Mouse (Mus musculus) stomach, postnatal 0 days (tissue): ENCODE measurements around the gene Adcyap1r1. TPM values are rescaled to one million over a fixed set of nuclear protein-coding genes. Genes with fewer than 3 reads are reported as not detected.

Source experiments
- ATAC-seq: fragments of 200-750 bp; cut with Nextera tagmentation; 2 replicates; pipeline ENCODE4 v1.8.0; 2017; ENCODE audit not compliant: low FRiP score, low TSS enrichment
- DNase-seq: peaks from one replicate; pipeline ENCODE4 v3.0.0-alpha.2; 2016; ENCODE audit warnings: low spot score
- H3K27ac ChIP-seq: fragments of 300-500 bp; sonication (generic); replicated peaks from 2 replicates; pipeline ENCODE4 v1.5.1; 2014; ENCODE audit warnings: mild to moderate bottlenecking, control low read depth
- H3K27me3 ChIP-seq: fragments of 300-500 bp; sonication (generic); 2 replicates; pipeline ENCODE4 v1.6.1; 2014; ENCODE audit warnings: low read length; ENCODE audit not compliant: control insufficient read depth, insufficient read depth
- H3K36me3 ChIP-seq: fragments of 300-500 bp; sonication (generic); 2 replicates; pipeline ENCODE4 v1.6.1; 2014; ENCODE audit warnings: low read length, mixed read lengths; ENCODE audit not compliant: control insufficient read depth, insufficient read depth
- H3K4me1 ChIP-seq: fragments of 300-500 bp; sonication (generic); replicated peaks from 2 replicates; pipeline ENCODE4 v1.6.1; 2014; ENCODE audit warnings: antibody characterized with exemption; ENCODE audit not compliant: control insufficient read depth, insufficient read depth
- H3K4me2 ChIP-seq: fragments of 300-500 bp; sonication (generic); replicated peaks from 2 replicates; pipeline ENCODE4 v1.6.1; 2014; ENCODE audit warnings: low read depth, mild to moderate bottlenecking, control low read depth, moderate library complexity
- H3K4me3 ChIP-seq: fragments of 300-500 bp; sonication (generic); 2 replicates; pipeline ENCODE4 v1.5.1; 2014; ENCODE audit warnings: low read depth, low read length, control low read depth
- H3K9ac ChIP-seq: fragments of 300-500 bp; sonication (generic); 2 replicates; pipeline ENCODE4 v1.6.1; 2014; ENCODE audit warnings: mild to moderate bottlenecking, low read length, control low read depth, mixed read lengths
- H3K9me3 ChIP-seq: fragments of 300-500 bp; sonication (generic); 2 replicates; pipeline ENCODE4 v1.6.1; 2016; ENCODE audit warnings: low read length; ENCODE audit not compliant: control insufficient read depth
- CTCF ChIP-seq: IDR thresholded peaks from 2 replicates; pipeline ENCODE4 v1.5.1; 2016; ENCODE audit warnings: antibody characterized with exemption, low read depth, mild to moderate bottlenecking, moderate library complexity
- EP300 ChIP-seq: optimal IDR thresholded peaks from 2 replicates; pipeline ENCODE3; 2016; ENCODE audit warnings: antibody characterized with exemption
- WGBS: fragments of 180-500 bp; shearing (Covaris S2); extraction: QIAGEN DNeasy Blood & Tissue Kit; methylation state at CpG from one replicate; pipeline ENCODE4 v1.1.7; 2014; 5-methylcytosine and 5-hydroxymethylcytosine counted together
- polyA plus RNA-seq: library from polyadenylated mRNA; unstranded; fragments of >200 nt; fragmentation: Nextera tagmentation; extraction: Ambion mirVana; gene quantifications from 2 replicates; pipeline ENCODE4 v1.2.1, GENCODE M21; 2015

The Adcyap1r1 gene
- polyA plus RNA-seq, 1 experiment from 2014 or later, result 5.4 TPM

GRCm38 (mm10) chr6:55461678-55462077 lies 9.9 kb downstream of the Adcyap1r1 start:
- H3K9me3 ChIP-seq, result no peaks in the 10 kb centered on the region
- no peak overlapping the region for H3K4me3 ChIP-seq
- no peaks in the 10 kb centered on the region for H3K36me3 ChIP-seq
- ATAC-seq (no peak), DNase-seq (no peak)
- H3K27me3 ChIP-seq, result no peaks in the 10 kb centered on the region
- H3K27ac ChIP-seq, result no peak overlapping the region
- TF ChIP-seq CTCF (no peak), EP300 (no peak)
- 81% methylated on average over 2 of the region's 2 CpGs for WGBS
- no peak overlapping the region for H3K9ac ChIP-seq
- H3K4me1 ChIP-seq, result no peaks in the 10 kb centered on the region
- H3K4me2 ChIP-seq, result no peak overlapping the region

GRCm38 (mm10) chr6:55462394-55462793 lies 10.6 kb downstream of the Adcyap1r1 start:
- Histone ChIP-seq H3K4me3 (no peak overlapping the region), H3K4me2 (no peak overlapping the region), H3K27me3 (no peaks in the 10 kb centered on the region), H3K9me3 (no peaks in the 10 kb centered on the region), H3K9ac (no peak overlapping the region), H3K27ac (no peak overlapping the region), H3K4me1 (no peaks in the 10 kb centered on the region), H3K36me3 (no peaks in the 10 kb centered on the region)
- ATAC-seq (no peak), DNase-seq (no peak)
- WGBS, result 83% methylated on average over 1 of the region's 1 CpGs
- TF ChIP-seq CTCF, result no peak
- TF ChIP-seq EP300, result no peak

GRCm38 (mm10) chr6:55463966-55464365 lies 12.2 kb downstream of the Adcyap1r1 start:
- no peak for ATAC-seq
- H3K27ac ChIP-seq, result no peak overlapping the region

GRCm38 (mm10) chr6:55465311-55465710 lies 13.5 kb downstream of the Adcyap1r1 start:
- no peaks in the 10 kb centered on the region for H3K27me3 ChIP-seq
- H3K4me3 ChIP-seq, result no peak overlapping the region
- H3K9ac ChIP-seq, result no peak overlapping the region
- H3K4me1 ChIP-seq, result no peaks in the 10 kb centered on the region
- WGBS, result 73% methylated on average over 4 of the region's 4 CpGs
- H3K9me3 ChIP-seq, result no peaks in the 10 kb centered on the region
- H3K27ac ChIP-seq, result no peak overlapping the region
- DNase-seq (peak; percentile 30), ATAC-seq (no peak)
- H3K36me3 ChIP-seq, result no peaks in the 10 kb centered on the region
- H3K4me2 ChIP-seq, result no peak overlapping the region
- TF ChIP-seq EP300 (no peak), CTCF (no peak)

More at GRCm38 (mm10) chr6:55463966-55464365, 12.2 kb downstream of the Adcyap1r1 start:
- no peak for DNase-seq
- H3K4me2 ChIP-seq, result no peak overlapping the region
- TF ChIP-seq EP300, result no peak
- no peak for TF ChIP-seq CTCF
- no peaks in the 10 kb centered on the region for H3K4me1 ChIP-seq
- 64% methylated on average over 7 of the region's 7 CpGs for WGBS
- H3K36me3 ChIP-seq, result no peaks in the 10 kb centered on the region
- no peak overlapping the region for H3K9ac ChIP-seq
- no peak overlapping the region for H3K4me3 ChIP-seq
- no peaks in the 10 kb centered on the region for H3K9me3 ChIP-seq
- no peaks in the 10 kb centered on the region for H3K27me3 ChIP-seq

DNA sequence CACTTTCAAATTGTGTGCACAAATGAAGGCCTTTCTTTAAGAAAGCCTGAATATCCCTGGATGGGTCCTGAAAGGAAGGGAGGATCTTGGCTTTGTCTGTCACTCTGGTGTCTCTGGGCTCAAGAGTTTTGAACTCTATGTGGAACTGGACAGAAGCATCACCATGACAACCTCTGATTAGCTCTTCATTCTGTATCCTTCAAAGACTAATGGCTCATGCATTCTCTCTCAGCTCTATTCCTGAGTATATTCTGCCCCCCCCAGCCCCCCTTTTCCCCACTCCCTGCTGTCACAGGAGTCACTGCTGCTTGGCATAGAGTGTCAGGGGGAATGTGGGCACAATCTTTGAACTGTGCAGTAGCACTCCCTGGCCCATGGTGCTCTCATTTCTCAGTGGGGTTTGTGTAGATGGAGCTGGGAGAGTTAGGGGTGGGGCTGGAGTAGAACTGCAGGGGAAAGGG lies 14.6 kb downstream of the Adcyap1r1 start:
- H3K27ac ChIP-seq, result no peak overlapping the region
- no peaks in the 10 kb centered on the region for H3K36me3 ChIP-seq
- no peaks in the 10 kb centered on the region for H3K9me3 ChIP-seq
- no peak overlapping the region for H3K9ac ChIP-seq
- no peak for DNase-seq
- no peaks in the 10 kb centered on the region for H3K27me3 ChIP-seq
- ATAC-seq, result no peak
- no peaks in the 10 kb centered on the region for H3K4me1 ChIP-seq
- TF ChIP-seq EP300 (no peak), CTCF (no peak)
- no peak overlapping the region for H3K4me2 ChIP-seq
- H3K4me3 ChIP-seq, result no peak overlapping the region

DNA sequence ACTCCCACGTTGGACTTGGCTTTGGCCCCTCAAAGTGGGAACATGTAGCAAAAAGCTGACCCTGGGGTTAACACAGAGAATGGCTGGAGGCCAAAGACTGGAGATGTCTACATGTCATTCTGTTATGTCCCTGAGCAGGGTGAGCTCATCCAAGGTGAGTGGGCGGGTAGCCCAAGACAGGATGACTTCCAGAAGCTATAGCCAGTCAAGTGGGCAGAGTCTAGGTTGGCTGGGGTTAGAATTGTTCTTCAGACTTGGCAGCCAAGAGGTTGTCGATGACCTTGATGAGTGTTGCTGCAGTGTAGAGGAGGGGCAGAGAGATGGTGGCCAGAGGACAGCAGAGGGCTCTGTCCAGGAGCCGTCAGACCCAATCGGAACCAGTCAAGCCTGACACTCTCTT lies 18.9 kb downstream of the Adcyap1r1 start:
- 84% methylated on average over 5 of the region's 5 CpGs for WGBS
- TF ChIP-seq EP300 (no peak), CTCF (no peak)
- no peak for ATAC-seq

More for the DNA sequence above, 18.9 kb downstream of the Adcyap1r1 start:
- Histone ChIP-seq H3K27me3 (no peaks in the 10 kb centered on the region), H3K4me3 (no peak overlapping the region), H3K9me3 (no peaks in the 10 kb centered on the region), H3K27ac (no peak overlapping the region), H3K9ac (no peak overlapping the region), H3K4me1 (no peaks in the 10 kb centered on the region), H3K4me2 (no peak overlapping the region), H3K36me3 (no peaks in the 10 kb centered on the region)
- DNase-seq, result no peak
